Mouse (Mus musculus): ENCODE data around the gene Dus2.
"Not testable (repeated sequence)": the region's sequence is repeated elsewhere in the genome, so short reads cannot be mapped to it uniquely, and the experiment has no call there.

Gene Dus2

DNA sequence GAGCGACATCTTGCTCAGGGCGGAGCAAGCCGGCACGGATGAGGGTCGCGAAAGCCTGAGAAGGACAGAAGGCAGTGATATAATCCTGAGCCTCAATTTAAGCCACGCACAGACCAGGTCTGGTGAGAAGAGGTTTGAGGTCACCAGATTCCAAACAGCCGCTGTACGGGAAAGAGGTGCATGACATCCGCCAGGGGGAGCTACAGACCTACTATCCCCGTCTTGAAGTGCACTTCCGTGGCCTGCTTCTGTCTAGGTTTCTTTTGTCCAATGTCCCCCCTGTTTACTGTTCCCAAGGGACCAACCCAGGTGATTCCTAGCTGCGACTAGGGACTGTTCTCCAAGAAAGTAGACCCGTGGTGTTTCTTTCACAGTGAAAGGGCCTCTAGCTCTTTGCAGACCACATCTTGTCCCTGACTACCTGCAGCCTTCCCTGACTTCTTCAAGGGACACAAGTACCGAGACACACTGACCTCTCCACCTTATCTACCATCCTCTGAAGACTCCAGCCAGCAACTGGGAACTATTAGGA lies at the start of gene Dus2:
Gene Dus2 (plus strand): TSS at position 482 of the 532 bp plus-strand sequence.
- peak in 1 of 2 experiments; percentile 71 for DNase-seq (ENCODE audit: low read depth in 1 of 2, low spot score in 2 of 2)

DNA sequence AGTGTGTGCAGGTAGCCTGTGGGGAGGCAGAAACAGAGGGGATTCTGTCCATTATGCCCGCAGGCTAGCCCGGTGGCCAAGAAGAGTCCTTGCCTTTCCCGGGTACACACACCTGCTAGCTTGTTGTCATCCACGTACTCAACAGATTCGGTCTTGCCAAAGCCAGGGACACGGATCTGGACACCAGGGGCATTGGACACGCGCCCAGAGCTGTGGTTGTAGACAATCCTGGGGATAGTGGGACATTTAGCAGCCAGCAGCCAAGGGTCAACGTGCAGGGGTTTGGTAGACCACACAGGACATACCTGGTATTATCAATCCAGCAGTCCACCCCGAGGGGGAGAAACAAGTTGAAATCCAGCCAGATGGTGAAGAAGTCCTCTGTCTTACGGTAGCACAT lies 49.1 kb upstream of the Dus2 start:
- no peak for DNase-seq (ENCODE audit: low read depth in 1 of 2, low spot score in 2 of 2)

DNA sequence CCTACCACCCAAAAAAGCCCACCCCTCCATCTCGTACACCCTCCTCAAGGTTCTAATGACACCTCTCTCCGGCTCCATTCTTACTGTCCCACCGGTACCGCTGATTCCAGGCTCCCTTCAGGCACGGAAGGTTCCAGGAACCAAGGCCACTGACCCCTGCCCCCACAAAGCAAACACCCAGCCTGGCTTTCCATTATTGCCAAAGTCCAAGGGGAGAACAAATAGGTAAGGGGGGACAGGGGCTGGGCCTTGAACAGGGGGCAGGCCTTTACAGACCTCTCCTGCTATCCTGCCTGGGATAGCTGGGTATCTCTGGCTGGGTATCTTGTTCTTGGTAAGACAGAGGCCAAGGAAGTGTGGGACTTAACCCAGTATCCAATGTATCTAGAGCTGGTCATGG lies 48.6 kb upstream of the Dus2 start:
- DNase-seq (ENCODE audit: low read depth in 1 of 2, low spot score in 2 of 2): no peak

DNA sequence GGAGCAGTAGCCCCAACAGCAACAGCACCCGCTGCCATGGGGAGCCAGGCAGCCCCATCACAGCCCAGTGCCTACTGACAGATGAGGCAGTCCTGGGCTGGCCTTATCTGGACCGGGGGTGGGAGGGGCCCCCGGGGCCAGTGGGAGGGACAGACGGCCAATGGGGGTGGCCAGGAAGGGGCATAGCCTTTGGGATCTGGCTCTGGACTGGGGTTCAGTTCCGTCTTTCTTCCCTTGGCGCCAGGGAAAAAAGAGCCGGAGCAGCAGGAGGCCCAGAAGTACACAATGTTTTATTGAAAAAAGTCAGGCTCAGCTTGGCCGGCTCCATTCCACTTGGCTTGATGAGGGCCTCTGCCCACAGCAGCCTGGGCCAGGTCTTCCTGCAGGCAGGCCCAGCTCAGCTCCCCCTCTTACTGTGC lies 47.8 kb upstream of the Dus2 start, which contains the start of gene Lcat:
Gene Lcat (minus strand): TSS at position 62 of the 419 bp plus-strand sequence.
- no peak for DNase-seq (ENCODE audit: low read depth in 1 of 2, low spot score in 2 of 2)

DNA sequence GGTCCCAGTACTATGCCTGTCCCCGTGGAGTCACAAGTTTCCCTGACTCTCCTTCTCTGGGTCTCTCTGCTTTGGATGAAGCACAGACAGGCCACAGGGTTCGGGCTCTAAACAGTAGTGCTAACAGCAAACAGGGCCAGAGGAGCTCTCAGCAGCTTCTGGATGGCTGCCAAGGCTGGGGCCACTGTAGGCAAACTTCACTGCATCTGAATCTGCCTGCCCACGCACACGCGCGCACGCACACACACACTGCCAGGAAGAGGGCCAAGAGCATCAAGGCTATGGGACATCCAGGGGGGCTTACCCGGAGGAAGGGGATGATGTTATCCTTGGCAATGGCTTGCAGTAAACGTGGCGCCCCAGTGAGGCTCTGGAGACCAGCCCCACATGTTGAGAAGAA lies 41.8 kb upstream of the Dus2 start:
- DNase-seq (ENCODE audit: low read depth in 1 of 2, low spot score in 2 of 2): no peak

DNA sequence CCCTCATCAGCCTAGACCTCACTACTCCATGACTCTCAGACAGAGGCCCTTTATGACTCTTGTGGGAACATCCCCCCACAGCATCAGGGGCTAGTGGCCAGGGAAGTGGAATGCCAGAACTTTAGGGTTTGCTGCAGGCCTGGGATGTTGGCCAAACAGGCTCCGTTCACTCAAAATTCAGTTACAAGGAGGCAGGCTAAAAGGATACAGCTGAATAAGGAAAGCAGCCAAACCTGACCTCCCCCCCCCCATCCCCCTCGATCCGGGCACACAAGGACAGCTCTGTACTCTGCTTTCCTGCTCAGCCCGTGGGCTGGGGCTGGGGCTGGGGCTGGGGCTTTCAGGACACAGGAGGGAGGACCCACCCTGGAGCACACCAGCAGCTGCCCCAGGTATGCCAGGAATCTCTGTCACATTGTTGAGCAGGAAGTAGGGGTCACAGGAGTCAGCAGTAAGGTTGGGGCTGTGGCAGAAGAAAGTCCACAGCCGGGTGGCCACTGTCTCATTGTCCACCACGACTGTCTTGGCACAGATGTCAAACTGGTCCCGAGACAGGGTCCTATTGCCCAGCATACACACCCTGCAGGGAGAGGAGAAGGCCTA lies 40.0 kb upstream of the Dus2 start:
- DNase-seq (ENCODE audit: low read depth in 1 of 2, low spot score in 2 of 2): no peak

DNA sequence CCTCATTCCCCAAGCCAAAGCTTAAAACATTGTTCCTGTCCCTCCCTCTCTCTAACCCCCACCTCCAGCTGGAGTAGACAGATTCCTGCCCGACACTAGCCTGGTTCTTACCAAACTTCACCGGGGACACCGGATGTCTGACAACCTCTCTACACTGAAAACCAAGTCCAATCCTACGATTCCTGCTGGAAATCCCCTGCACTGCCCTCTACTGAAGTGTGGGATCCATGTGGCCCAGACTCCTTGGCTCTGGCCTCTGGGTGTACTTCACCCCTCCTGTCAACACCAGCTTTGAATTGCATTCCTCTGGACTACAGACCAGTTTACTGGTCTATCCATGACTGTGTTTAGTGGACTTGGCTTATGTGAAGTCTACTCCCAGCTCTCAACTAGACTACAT lies 34.6 kb upstream of the Dus2 start:
- no peak for DNase-seq (ENCODE audit: low read depth in 1 of 2, low spot score in 2 of 2)

DNA sequence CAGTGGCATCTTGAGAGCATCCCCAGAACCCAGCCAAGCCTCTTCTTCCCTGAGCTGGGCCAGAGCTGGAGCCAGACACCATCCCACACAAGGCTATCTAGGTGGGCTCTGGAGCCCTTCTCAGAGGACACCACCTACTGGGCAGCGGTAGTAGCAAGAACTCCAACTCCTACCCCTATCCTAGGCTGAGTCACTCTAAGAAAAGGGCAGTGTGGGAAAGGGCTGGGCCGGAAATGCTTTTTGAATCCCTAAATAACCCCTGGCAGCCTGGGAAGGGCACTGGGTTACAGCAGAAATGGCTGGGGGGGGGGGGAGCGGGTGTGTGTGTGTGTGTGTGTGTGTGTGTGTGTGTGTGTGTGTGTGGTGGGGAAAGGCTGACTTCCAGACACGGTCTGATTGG lies 33.3 kb upstream of the Dus2 start:
- no peak for DNase-seq (ENCODE audit: low read depth in 1 of 2, low spot score in 2 of 2)

DNA sequence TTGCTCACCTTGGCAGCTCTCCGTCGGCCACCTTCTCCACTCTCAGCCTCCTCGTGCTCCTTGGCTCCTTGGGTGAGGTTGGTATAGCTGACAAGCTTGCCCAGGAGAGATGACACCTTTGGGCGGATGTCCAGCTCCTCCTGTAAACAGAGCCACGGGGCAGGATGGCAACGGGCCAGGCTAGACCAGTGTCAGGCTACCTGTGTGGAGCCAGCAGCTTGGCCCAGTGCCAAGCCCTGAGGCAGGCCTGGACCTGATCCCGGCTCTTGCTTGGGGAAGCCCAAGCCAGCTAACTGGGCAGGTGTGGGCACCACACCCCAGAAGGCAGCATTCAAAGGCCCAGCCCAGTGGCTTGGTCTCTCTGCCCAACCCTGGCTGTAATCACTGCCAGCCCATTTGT lies 31.8 kb upstream of the Dus2 start:
- no peak for DNase-seq (ENCODE audit: low read depth in 1 of 2, low spot score in 2 of 2)

DNA sequence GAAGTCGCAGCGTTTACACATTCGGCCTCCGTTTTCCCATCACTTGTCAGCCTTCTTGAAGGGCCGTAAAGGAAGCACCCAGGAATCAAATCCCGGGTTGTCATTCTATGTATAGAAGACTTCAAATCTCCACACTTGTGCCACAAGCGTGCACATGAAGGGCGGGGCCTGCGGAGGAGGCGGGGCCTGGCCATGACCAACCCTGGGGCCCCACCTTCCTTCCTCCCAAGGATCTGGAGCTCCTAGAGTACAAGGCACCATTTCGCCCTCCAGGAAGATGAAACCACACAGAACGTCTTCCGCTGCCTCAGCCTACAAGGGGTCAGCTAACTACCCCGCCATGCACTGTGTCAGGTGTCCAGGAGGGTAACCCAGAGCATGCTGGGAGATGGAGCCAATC lies 30.0 kb upstream of the Dus2 start:
- no peak for DNase-seq (ENCODE audit: low read depth in 1 of 2, low spot score in 2 of 2)

DNA sequence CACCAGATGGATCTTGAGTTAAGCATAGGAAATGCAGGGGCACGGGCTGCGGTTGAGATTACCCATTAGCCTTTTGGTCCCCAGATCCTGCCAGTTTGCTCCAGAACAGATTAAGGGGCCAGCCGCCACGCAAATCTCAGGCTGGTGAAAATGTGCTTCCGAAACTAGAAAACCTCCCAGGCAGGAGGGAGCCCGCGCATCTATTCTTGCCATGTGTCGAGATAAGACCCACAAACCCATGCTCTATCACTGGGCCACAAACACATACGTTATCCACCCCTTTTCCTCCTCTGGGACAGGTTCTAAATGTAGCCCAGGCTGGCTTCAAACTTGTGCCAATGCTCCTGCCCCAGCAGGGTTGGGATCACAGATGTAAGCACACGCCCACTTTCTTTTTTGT lies 29.6 kb upstream of the Dus2 start:
- no peak for DNase-seq (ENCODE audit: low read depth in 1 of 2, low spot score in 2 of 2)

DNA sequence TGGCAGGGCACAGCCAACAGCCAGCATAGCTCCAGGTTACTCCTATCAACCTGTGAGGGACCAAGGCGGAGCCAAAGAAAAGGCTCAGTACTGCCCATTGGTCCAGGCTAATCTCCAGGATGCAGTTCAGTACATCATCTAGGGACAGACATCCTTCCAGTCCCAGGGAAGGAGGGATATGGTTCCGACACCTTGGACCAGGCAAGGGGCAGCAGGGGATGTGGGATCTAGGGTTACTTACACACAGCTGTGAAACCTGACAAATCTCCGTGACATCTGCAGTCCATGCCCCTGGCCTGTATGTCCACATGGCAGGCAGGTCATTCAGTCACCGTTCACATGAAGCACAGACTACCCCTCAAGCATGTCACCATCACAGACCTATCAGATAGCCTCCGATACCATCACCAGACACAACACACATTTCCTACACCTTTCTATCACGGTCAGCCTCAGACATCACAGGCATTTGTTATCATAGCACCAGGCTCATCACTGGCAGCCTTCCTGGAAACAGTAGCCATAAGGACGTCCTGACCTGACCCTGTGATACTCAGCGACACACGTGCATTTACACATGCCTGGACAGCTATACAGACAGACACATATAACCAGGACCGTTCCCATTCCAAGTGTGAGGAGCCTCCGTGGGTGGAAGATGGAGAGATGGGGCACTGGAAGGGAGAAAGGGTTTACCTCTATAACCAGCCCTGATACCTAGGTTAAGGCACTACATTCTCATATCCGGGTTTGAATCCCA lies 26.5 kb upstream of the Dus2 start:
- no peak for DNase-seq (ENCODE audit: low read depth in 1 of 2, low spot score in 2 of 2)

DNA sequence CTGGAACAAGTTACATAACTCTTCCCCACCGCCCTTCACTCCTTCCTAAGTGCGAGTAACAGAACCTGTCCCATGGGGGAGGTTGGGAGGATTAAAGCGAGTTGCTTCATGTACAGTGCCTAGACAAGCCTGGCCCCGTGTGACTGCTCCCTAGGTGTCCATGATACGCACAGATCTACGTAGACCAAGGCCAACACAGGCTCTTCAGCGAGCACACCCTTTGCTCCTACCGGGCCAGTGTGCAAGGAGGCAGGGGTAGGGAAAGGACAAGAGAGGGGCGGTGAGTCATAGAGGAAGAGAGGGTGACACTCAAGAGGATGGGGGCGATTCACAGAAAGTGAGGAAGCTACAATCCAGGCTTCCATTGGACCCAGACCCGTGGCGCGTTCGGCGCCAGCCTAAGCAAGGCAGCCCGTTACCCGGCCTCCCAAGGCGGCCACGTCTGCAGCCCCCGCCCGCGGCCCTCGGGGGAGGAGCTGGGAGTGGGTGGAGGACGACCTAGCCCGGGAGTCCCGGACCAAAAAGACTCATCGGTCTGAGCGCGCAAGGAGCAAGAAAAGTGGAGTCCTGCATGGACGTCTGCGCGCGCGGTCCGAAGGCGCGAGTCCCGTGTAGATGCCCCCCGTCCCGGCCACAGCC lies 25.8 kb upstream of the Dus2 start:
- DNase-seq (ENCODE audit: low read depth in 1 of 2, low spot score in 2 of 2): peak in 1 of 2 experiments; percentile 21

DNA sequence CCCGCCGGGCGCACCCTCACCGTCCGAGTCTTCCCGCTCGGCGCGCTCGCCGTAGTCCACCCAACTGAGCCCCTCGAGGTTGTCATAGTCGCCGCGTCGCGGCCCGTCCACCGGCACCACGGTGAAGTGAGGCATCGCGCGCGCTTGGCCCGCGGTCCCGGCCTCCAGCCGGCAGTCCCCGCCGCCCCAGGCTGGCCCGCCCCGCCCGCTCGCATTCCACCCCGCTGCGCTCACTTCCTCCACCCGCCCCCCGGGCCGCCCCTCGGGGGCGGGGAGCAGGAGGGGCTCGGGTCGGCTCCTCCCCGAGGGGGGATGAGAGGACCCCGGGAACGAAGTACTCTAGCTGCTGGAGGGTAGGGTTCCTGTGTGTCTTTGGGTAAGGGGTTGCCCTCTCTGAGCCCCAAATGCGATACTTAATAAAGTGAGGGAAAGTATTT lies 25.2 kb upstream of the Dus2 start, which contains the start of gene Slc12a4:
Gene Slc12a4 (minus strand): TSS at position 193 of the 437 bp plus-strand sequence.
- DNase-seq (ENCODE audit: low read depth in 1 of 2, low spot score in 2 of 2): peak in 1 of 2 experiments; percentile 17

DNA sequence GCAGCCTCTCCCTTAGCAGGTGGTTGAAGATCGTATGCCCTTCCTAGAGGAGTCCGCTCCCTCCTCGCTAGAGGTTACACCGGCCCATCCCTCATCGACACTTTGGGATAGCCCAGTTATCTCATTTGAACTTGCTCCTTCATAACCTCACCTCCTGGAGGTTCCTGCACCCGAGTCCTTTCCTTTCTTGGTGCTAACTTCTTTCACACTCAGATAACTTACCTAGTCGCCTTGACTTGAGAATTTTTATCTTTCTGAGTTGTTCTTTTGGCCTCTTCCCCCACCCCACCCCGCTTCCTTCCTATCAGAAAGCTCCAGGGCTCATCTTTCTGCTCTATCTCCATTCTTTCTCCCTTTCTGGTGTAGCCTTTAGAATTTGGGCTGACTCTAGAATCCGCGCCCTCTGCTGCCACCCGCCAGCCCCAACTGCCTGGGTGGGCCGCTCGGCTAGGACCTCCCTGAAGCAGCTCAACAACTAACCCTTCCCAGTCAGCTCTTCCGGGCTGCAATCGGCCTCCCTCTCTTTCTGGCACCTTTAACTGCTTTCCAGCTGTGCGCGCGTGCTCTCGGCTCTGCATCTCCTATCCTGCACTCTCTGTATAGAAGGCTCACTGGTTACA lies 24.3 kb upstream of the Dus2 start:
- no peak for DNase-seq (ENCODE audit: low read depth in 1 of 2, low spot score in 2 of 2)

DNA sequence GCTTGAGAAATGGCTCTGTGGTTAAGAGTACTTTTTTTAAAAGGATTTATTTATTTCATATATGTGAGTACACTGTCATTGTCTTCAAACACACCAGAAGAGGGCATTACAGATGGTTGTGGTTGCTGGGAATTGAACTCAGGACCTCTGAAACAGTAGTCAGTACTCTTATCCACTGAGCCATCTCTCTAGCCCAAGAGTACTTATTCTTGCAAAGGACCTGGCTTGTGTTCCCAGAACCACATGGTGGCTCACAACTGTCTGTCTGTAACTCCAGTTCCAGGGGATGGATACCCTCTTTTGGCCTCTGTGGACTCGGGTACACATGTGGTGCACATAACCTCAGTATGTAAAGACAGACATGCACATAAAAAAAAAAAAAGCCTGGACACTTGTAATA lies 21.8 kb upstream of the Dus2 start:
- no peak for DNase-seq (ENCODE audit: low read depth in 1 of 2, low spot score in 2 of 2)

DNA sequence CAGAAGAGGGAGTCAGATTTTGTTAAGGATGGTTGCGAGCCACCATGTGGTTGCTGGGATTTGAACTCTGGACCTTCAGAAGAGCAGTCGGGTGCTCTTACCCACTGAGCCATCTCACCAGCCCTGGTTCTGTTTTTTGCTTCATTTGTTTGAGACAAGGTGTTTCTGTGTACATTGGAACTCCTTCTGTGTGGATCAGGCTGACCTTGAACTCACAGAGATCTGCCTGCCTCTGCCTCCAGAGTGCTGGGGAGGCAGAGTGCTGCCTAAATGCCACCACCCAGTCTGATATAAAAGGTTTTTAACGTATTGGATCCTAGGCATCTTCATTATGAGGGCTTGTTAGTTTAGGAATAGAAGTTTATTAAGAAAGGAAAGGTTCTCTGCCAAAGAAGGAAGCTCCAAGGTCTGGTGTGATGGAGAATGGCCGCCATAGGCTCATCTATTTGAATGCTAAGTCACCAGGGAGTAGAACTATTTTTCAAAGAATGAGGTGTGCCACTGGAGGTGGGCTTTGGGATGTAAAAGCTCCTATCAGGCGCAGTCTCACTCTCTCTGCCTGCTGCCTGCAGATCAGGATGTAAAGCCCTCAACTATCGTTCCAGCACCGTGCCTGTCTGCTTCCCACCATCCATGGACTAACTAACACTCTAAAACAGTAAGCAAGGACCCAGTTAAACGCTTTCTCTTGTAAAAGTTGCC lies 20.0 kb upstream of the Dus2 start:
- no peak for DNase-seq (ENCODE audit: low read depth in 1 of 2, low spot score in 2 of 2)

DNA sequence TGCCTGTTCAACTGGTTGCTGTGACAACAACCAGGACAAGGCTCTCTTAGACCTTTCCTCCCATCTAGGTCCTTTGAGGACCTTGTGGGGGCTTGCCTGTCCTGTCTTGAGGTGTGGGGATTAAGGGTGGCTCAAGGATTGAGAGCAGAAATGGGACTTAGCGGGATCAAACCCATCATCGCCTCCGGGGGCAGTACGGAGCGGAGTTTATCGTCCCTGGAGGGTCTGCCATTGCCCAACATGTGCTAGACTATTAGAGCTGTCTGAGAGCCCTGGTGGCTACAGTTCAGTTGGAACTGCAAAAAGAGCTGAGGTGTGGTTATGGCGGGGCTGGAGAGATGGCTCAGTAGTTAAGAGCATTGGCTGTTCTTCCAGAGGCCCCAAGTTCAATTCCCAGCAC lies 15.8 kb upstream of the Dus2 start:
- DNase-seq (ENCODE audit: low read depth in 1 of 2, low spot score in 2 of 2): no peak

DNA sequence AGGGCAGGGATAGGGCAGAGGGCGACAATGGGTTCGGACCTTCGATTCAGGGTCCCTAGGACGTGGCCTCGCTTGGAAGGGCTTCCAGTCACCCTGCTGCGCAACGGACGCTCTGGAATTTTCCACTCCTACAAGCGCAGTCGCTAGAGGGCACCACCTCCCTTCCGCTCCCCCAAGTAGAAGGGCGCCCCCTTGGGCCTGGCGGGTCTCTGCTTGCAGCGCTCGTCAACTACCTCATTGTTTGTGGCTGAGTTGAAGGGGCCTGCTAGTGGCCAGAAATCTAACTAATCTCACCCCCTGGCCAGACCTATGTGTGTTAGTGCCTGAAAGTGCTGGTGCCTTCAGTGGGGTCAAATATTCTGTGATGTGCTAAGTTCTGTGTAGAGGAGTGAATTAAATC lies 11.8 kb upstream of the Dus2 start, which contains the start of gene Dpep3:
Gene Dpep3 (minus strand): TSS at position 105 of the 400 bp plus-strand sequence.
- no peak for DNase-seq (ENCODE audit: low read depth in 1 of 2, low spot score in 2 of 2)

DNA sequence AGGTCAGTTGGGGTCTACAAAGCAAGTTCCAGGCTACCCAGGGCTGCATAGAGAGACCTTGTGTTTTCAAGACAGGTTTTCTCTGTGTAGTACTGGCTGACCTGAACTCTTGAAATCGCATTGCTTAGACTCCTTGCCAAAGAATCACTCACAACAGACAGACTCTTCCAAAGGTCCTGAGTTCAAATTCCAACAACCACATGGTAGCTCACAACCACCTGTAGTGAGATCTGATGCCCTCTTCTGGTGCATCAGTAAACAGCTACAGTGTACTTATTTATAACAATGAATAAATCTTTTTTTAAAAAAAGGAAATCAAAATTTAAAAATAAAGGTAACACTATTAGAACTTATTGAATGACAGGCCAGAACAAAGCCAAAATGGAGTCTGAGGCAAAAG lies 10.0 kb upstream of the Dus2 start:
- DNase-seq (ENCODE audit: low read depth in 1 of 2, low spot score in 2 of 2): no peak

DNA sequence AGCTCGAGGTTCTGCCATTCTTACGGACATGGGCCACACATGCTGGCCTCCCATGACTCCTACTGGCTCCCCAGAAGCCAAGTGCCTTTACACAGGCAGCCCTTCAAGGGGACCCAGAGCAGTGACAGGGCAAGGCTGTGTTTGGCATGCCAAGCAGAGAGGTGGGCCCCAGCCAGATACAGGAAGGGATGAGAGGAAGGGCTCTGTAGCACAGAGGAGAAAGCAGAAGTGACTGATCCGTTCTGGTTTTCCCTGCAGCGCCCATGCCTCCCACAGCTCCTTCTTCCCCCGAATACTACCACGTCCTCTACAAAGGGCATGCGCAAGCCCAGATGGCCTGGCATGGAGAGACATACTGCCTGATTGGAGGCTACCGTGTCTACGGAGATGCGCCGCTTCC lies 7.7 kb upstream of the Dus2 start:
- DNase-seq (ENCODE audit: low read depth in 1 of 2, low spot score in 2 of 2): not testable (repeated sequence)
